Mouse (Mus musculus) layer of hippocampus, postnatal 36 days (tissue): Measurements from ENCODE around the gene 2210017I01Rik. TPM values are rescaled to one million over a fixed set of nuclear protein-coding genes. Genes with fewer than 3 reads are reported as not detected.

Experiments
- total RNA-seq, 2 experiments: library from RNA; stranded (reverse); gene quantifications; 2 replicates each; pipeline ENCODE4 v1.2.3; 2021

The 2210017I01Rik gene
- total RNA-seq, 2 experiments from 2014 or later, result not detected

Other genes with a start within 250 kb of the 2210017I01Rik start
- gene Sprr2f, start 242.3 kb downstream of the 2210017I01Rik start, total RNA-seq, result not detected
- not detected for gene Sprr2h, start 221.8 kb downstream of the 2210017I01Rik start, total RNA-seq
- gene Sprr2i, start 199.5 kb downstream of the 2210017I01Rik start, total RNA-seq, result not detected
- gene Sprr2j-ps, start 189.4 kb downstream of the 2210017I01Rik start, total RNA-seq, result not detected
- 1 to 10 TPM; 1.2 to 3.7 TPM for gene Gm9774, start 178.1 kb downstream of the 2210017I01Rik start, total RNA-seq
- gene Sprr2k, start 174.9 kb downstream of the 2210017I01Rik start, total RNA-seq, result not detected
- not detected for gene Sprr1b, start 168.7 kb downstream of the 2210017I01Rik start, total RNA-seq
- gene Sprr3, start 148.8 kb downstream of the 2210017I01Rik start, total RNA-seq, result not detected
- gene Sprr1a, start 121.6 kb downstream of the 2210017I01Rik start, total RNA-seq, result not detected
- not detected for gene Sprr4, start 107.0 kb downstream of the 2210017I01Rik start, total RNA-seq
- not detected for gene 2310046K23Rik, start 73.0 kb downstream of the 2210017I01Rik start, total RNA-seq
- not detected for gene Ivl, start 33.8 kb downstream of the 2210017I01Rik start, total RNA-seq
- not detected for gene Smcp, start 18.5 kb downstream of the 2210017I01Rik start, total RNA-seq
- not detected for gene Lce6a, start 14.2 kb upstream of the 2210017I01Rik start, total RNA-seq
- not detected for gene Lce1a1, start 40.8 kb upstream of the 2210017I01Rik start, total RNA-seq
- gene Lce1b, start 49.4 kb upstream of the 2210017I01Rik start, total RNA-seq, result not detected
- gene Lce1a2, start 62.8 kb upstream of the 2210017I01Rik start, total RNA-seq, result not detected
- gene Lce1c, start 71.8 kb upstream of the 2210017I01Rik start, total RNA-seq, result not detected
- gene Lce1d, start 79.7 kb upstream of the 2210017I01Rik start, total RNA-seq, result not detected
- not detected for gene Lce1e, start 101.6 kb upstream of the 2210017I01Rik start, total RNA-seq
- not detected for gene Lce1f, start 112.9 kb upstream of the 2210017I01Rik start, total RNA-seq
- gene Gm38119, start 131.6 kb upstream of the 2210017I01Rik start, total RNA-seq, result not detected
- not detected for gene Lce1g, start 144.8 kb upstream of the 2210017I01Rik start, total RNA-seq
- gene Lce1h, start 157.6 kb upstream of the 2210017I01Rik start, total RNA-seq, result not detected
- gene Lce1i, start 171.4 kb upstream of the 2210017I01Rik start, total RNA-seq, result not detected
- gene Lce1j, start 183.0 kb upstream of the 2210017I01Rik start, total RNA-seq, result not detected
- gene Lce1k, start 200.4 kb upstream of the 2210017I01Rik start, total RNA-seq, result not detected
- gene Kprp, start 219.8 kb upstream of the 2210017I01Rik start, total RNA-seq, result not detected
- not detected for gene Lce1l, start 243.8 kb upstream of the 2210017I01Rik start, total RNA-seq